8 mouse cellular contexts compared by ENCODE assay signal in genomic region chr11:95000548-95000947, GRCm38 (mm10). TPM values are rescaled to one million over a fixed set of nuclear protein-coding genes. Genes with fewer than 3 reads are reported as not detected.
DNase-seq lines count a peak whose midpoint lies in the region; ATAC-seq and TF ChIP-seq lines count a peak whose summit lies in the region.

No protein-coding gene starts in this region.

- 20% methylated on average over 4 of the region's 4 CpGs for WGBS in heart, adult 2 months
- 42% methylated on average over 4 of the region's 4 CpGs for WGBS in embryonic facial prominence, embryonic 12.5 days
- WGBS in hindbrain, embryonic 12.5 days: 35% methylated on average over 4 of the region's 4 CpGs
- WGBS in limb, embryonic 15.5 days: 24% methylated on average over 4 of the region's 4 CpGs
- WGBS in midbrain, embryonic 14.5 days: 54% methylated on average over 4 of the region's 4 CpGs

- no peak overlapping the region for H3K9ac ChIP-seq in heart, adult 2 months (ENCODE audit: low read depth, low read length)
- no peak overlapping the region for H3K9ac ChIP-seq in embryonic facial prominence, embryonic 12.5 days
- peak overlapping the region; percentile 15; the same call in 1 of the 2 replicates for H3K9ac ChIP-seq in hindbrain, embryonic 12.5 days
- H3K9ac ChIP-seq in limb, embryonic 15.5 days: no peak overlapping the region
- H3K9ac ChIP-seq in midbrain, embryonic 14.5 days (replicated peaks; ENCODE audit: low read length): no peak overlapping the region

- H3K4me2 ChIP-seq in embryonic facial prominence, embryonic 12.5 days (replicated peaks): peak overlapping the region; percentile 18; the same call in 1 of the 2 replicates
- no peak overlapping the region for H3K4me2 ChIP-seq in hindbrain, embryonic 12.5 days (replicated peaks)
- no peak overlapping the region for H3K4me2 ChIP-seq in limb, embryonic 15.5 days
- peak overlapping the region; percentile 21 for H3K4me2 ChIP-seq in midbrain, embryonic 14.5 days (ENCODE audit: low read length)

- no peaks in the 10 kb centered on the region for H3K9me3 ChIP-seq in embryonic facial prominence, embryonic 12.5 days
- H3K9me3 ChIP-seq in hindbrain, embryonic 12.5 days (replicated peaks): no peaks in the 10 kb centered on the region
- no peaks in the 10 kb centered on the region for H3K9me3 ChIP-seq in limb, embryonic 15.5 days
- H3K9me3 ChIP-seq in midbrain, embryonic 14.5 days (ENCODE audit: control insufficient read depth, low read length): no peaks in the 10 kb centered on the region

- no peak overlapping the region for H3K4me3 ChIP-seq in heart, adult 2 months
- no peak overlapping the region for H3K4me3 ChIP-seq in embryonic facial prominence, embryonic 12.5 days
- H3K4me3 ChIP-seq in hindbrain, embryonic 12.5 days: no peak overlapping the region
- no peak overlapping the region for H3K4me3 ChIP-seq in limb, embryonic 15.5 days
- H3K4me3 ChIP-seq in midbrain, embryonic 14.5 days (replicated peaks; ENCODE audit: low read depth, low read length): no peak overlapping the region

- peak overlapping the region; percentile 85 for H3K27ac ChIP-seq in heart, adult 2 months
- H3K27ac ChIP-seq in embryonic facial prominence, embryonic 12.5 days: peak overlapping the region; percentile 37
- H3K27ac ChIP-seq in hindbrain, embryonic 12.5 days: peak overlapping the region; percentile 80
- peak overlapping the region; percentile 57 for H3K27ac ChIP-seq in limb, embryonic 15.5 days
- peak overlapping the region; percentile 78 for H3K27ac ChIP-seq in midbrain, embryonic 14.5 days (replicated peaks; ENCODE audit: low read depth, low read length)

- intact Hi-C loops in heart, adult 2 months (cut with DNase I): loop anchor here (2.0 kb wide), 1 partner anchor 62 kb away; no protein-coding TSS in a partner anchor
- intact Hi-C loops in heart, postnatal 25 days (cut with DNase I): loop anchor here (1.0 to 2.0 kb wide), 2 partner anchors 21 to 62 kb away; no protein-coding TSS in a partner anchor

- no peaks in the 10 kb centered on the region for H3K27me3 ChIP-seq in heart, adult 2 months (ENCODE audit: control insufficient read depth, insufficient read depth, low read length)
- H3K27me3 ChIP-seq in embryonic facial prominence, embryonic 12.5 days: no peaks in the 10 kb centered on the region
- no peaks in the 10 kb centered on the region for H3K27me3 ChIP-seq in hindbrain, embryonic 12.5 days
- H3K27me3 ChIP-seq in limb, embryonic 15.5 days: no peaks in the 10 kb centered on the region
- H3K27me3 ChIP-seq in midbrain, embryonic 14.5 days (ENCODE audit: control insufficient read depth, insufficient read depth, low read length): no peaks in the 10 kb centered on the region

- 0 out of 2 replicates have a peak, but pooled peaks have one; percentile 39 for TF ChIP-seq EP300 in heart, adult 2 months (IDR thresholded peaks at IDR 0.05; ENCODE audit: insufficient read depth, low read depth, low read length)

- H3K36me3 ChIP-seq in heart, adult 2 months (ENCODE audit: control insufficient read depth, insufficient read depth, low read length): peaks cover 2% of the 10 kb centered on the region; the same call in 1 of the 2 replicates
- H3K36me3 ChIP-seq in embryonic facial prominence, embryonic 12.5 days: peaks cover 89% of the 10 kb centered on the region
- peaks cover 82% of the 10 kb centered on the region for H3K36me3 ChIP-seq in hindbrain, embryonic 12.5 days
- H3K36me3 ChIP-seq in limb, embryonic 15.5 days: peaks cover 94% of the 10 kb centered on the region
- H3K36me3 ChIP-seq in midbrain, embryonic 14.5 days (ENCODE audit: control insufficient read depth, insufficient read depth, low read length): peaks cover 92% of the 10 kb centered on the region

- peak; percentile 35; the same call in 1 of the 2 replicates for TF ChIP-seq POLR2A in heart, adult 2 months (IDR thresholded peaks at IDR 0.05; ENCODE audit: insufficient read depth, low read depth, low read length)

- DNase-seq in heart, adult 2 months: peak; percentile 68 to 70
- no peak for DNase-seq in heart, postnatal 25 days (ENCODE audit: low spot score)
- DNase-seq in midbrain, embryonic 14.5 days: no peak
- no peak for DNase-seq in frontal cortex, adult 2 months (ENCODE audit: extremely low spot score in 1 of 2, low spot score in 1 of 2)
- no peak for DNase-seq in left cerebral cortex, adult 9 months (ENCODE audit: low spot score in 2 of 2)

- no peaks in the 10 kb centered on the region for H3K79me2 ChIP-seq in heart, adult 2 months (replicated peaks; ENCODE audit: control insufficient read depth, insufficient read depth, low read length)

- TF ChIP-seq CTCF in heart, adult 2 months (IDR thresholded peaks at IDR 0.05): no peak

- H3K4me1 ChIP-seq in heart, adult 2 months (ENCODE audit: control insufficient read depth, insufficient read depth, low read length): peaks cover 15% of the 10 kb centered on the region
- H3K4me1 ChIP-seq in embryonic facial prominence, embryonic 12.5 days: peaks cover 23% of the 10 kb centered on the region
- peaks cover 48% of the 10 kb centered on the region for H3K4me1 ChIP-seq in hindbrain, embryonic 12.5 days
- peaks cover 35% of the 10 kb centered on the region for H3K4me1 ChIP-seq in limb, embryonic 15.5 days
- H3K4me1 ChIP-seq in midbrain, embryonic 14.5 days (ENCODE audit: control insufficient read depth, insufficient read depth, low read length): peaks cover 14% of the 10 kb centered on the region

- no peak for ATAC-seq in embryonic facial prominence, embryonic 12.5 days (ENCODE audit: insufficient number of reproducible peaks, insufficient read depth, low FRiP score, low TSS enrichment)
- ATAC-seq in hindbrain, embryonic 12.5 days (ENCODE audit: low FRiP score): peak; percentile 19
- ATAC-seq in limb, embryonic 15.5 days (ENCODE audit: insufficient number of reproducible peaks, low FRiP score, low TSS enrichment, low read depth): no peak
- no peak for ATAC-seq in midbrain, embryonic 14.5 days (ENCODE audit: low FRiP score, low TSS enrichment)

RNA-seq across cellular contexts. Expression of gene Samd14, which starts 9.1 kb away (rescaled TPM):
- total RNA-seq in heart, adult 2 months (2021): 1 to 10 TPM; 1.2 to 1.7 TPM
- polyA plus RNA-seq in heart, adult 2 months (2012; rRNA removed): 0.82 and 1.9 TPM in 2 replicates
- 1 to 10 TPM; 1.2 to 1.5 TPM for total RNA-seq in heart, postnatal 25 days (2021)
- polyA plus RNA-seq in embryonic facial prominence, embryonic 12.5 days (2016; fragmentation: Nextera tagmentation; extraction: Ambion mirVana): 50.3 and 50.9 TPM in 2 replicates
- polyA plus RNA-seq in hindbrain, embryonic 12.5 days (2016; fragmentation: Nextera tagmentation; extraction: Ambion mirVana): 94.6 and 106 TPM in 2 replicates
- 21.4 and 25.1 TPM in 2 replicates for polyA plus RNA-seq in limb, embryonic 15.5 days (2015; fragmentation: Nextera tagmentation; extraction: Ambion mirVana)
- polyA plus RNA-seq in midbrain, embryonic 14.5 days (2014; fragmentation: Nextera tagmentation; extraction: Ambion mirVana): 135 and 152 TPM in 2 replicates
- polyA plus RNA-seq in frontal cortex, adult 2 months (2012; rRNA removed): 27.5 and 28.1 TPM in 2 replicates

RNA-seq across cellular contexts. Expression of gene Ppp1r9b, which starts 9.7 kb away (rescaled TPM):
- total RNA-seq in heart, adult 2 months (2021): 10 to 100 TPM; 49.3 to 52.0 TPM
- polyA plus RNA-seq in heart, adult 2 months (2012; rRNA removed): 22.3 and 23.8 TPM in 2 replicates
- total RNA-seq in heart, postnatal 25 days (2021): 10 to 100 TPM; 45.5 to 52.6 TPM
- 14.4 TPM in 2 replicates for polyA plus RNA-seq in embryonic facial prominence, embryonic 12.5 days (2016; fragmentation: Nextera tagmentation; extraction: Ambion mirVana)
- polyA plus RNA-seq in hindbrain, embryonic 12.5 days (2016; fragmentation: Nextera tagmentation; extraction: Ambion mirVana): 16.8 and 18.5 TPM in 2 replicates
- polyA plus RNA-seq in limb, embryonic 15.5 days (2015; fragmentation: Nextera tagmentation; extraction: Ambion mirVana): 9.7 and 9.9 TPM in 2 replicates
- 27.1 and 27.6 TPM in 2 replicates for polyA plus RNA-seq in midbrain, embryonic 14.5 days (2014; fragmentation: Nextera tagmentation; extraction: Ambion mirVana)
- 296 and 312 TPM in 2 replicates for polyA plus RNA-seq in frontal cortex, adult 2 months (2012; rRNA removed)

RNA-seq across cellular contexts. Expression of gene Sgca, which starts 24.4 kb away (rescaled TPM):
- 100 to 1,000 TPM; 149 to 200 TPM for total RNA-seq in heart, adult 2 months (2021)
- polyA plus RNA-seq in heart, adult 2 months (2012; rRNA removed): 1,109 and 1,504 TPM in 2 replicates
- total RNA-seq in heart, postnatal 25 days (2021): 100 to 1,000 TPM; 142 to 163 TPM
- polyA plus RNA-seq in embryonic facial prominence, embryonic 12.5 days (2016; fragmentation: Nextera tagmentation; extraction: Ambion mirVana): 1.5 and 1.8 TPM in 2 replicates
- polyA plus RNA-seq in hindbrain, embryonic 12.5 days (2016; fragmentation: Nextera tagmentation; extraction: Ambion mirVana): 0.43 and 1.5 TPM in 2 replicates
- polyA plus RNA-seq in limb, embryonic 15.5 days (2015; fragmentation: Nextera tagmentation; extraction: Ambion mirVana): 7.5 and 18.9 TPM in 2 replicates
- polyA plus RNA-seq in midbrain, embryonic 14.5 days (2014; fragmentation: Nextera tagmentation; extraction: Ambion mirVana): not detected in 2 replicates
- 1.1 and 1.4 TPM in 2 replicates for polyA plus RNA-seq in frontal cortex, adult 2 months (2012; rRNA removed)

RNA-seq across cellular contexts. Expression of gene Hils1, which starts 33.2 kb away (rescaled TPM):
- not detected for total RNA-seq in heart, adult 2 months (2021)
- 0.25 TPM in 1 of 2 replicates, not detected in the other for polyA plus RNA-seq in heart, adult 2 months (2012; rRNA removed)
- not detected for total RNA-seq in heart, postnatal 25 days (2021)
- polyA plus RNA-seq in embryonic facial prominence, embryonic 12.5 days (2016; fragmentation: Nextera tagmentation; extraction: Ambion mirVana): not detected in 2 replicates
- polyA plus RNA-seq in hindbrain, embryonic 12.5 days (2016; fragmentation: Nextera tagmentation; extraction: Ambion mirVana): not detected in 2 replicates
- polyA plus RNA-seq in limb, embryonic 15.5 days (2015; fragmentation: Nextera tagmentation; extraction: Ambion mirVana): 0.42 TPM in 1 of 2 replicates, not detected in the other
- not detected in 2 replicates for polyA plus RNA-seq in midbrain, embryonic 14.5 days (2014; fragmentation: Nextera tagmentation; extraction: Ambion mirVana)
- polyA plus RNA-seq in frontal cortex, adult 2 months (2012; rRNA removed): not detected in 2 replicates

RNA-seq across cellular contexts. Expression of gene Pdk2, which starts 40.6 kb away (rescaled TPM):
- total RNA-seq in heart, adult 2 months (2021): 100 to 1,000 TPM; 393 to 479 TPM
- polyA plus RNA-seq in heart, adult 2 months (2012; rRNA removed): 518 and 592 TPM in 2 replicates
- 100 to 1,000 TPM; 377 to 397 TPM for total RNA-seq in heart, postnatal 25 days (2021)
- polyA plus RNA-seq in embryonic facial prominence, embryonic 12.5 days (2016; fragmentation: Nextera tagmentation; extraction: Ambion mirVana): 27.5 and 30.4 TPM in 2 replicates
- polyA plus RNA-seq in hindbrain, embryonic 12.5 days (2016; fragmentation: Nextera tagmentation; extraction: Ambion mirVana): 22.5 and 25.6 TPM in 2 replicates
- 33.4 and 42.9 TPM in 2 replicates for polyA plus RNA-seq in limb, embryonic 15.5 days (2015; fragmentation: Nextera tagmentation; extraction: Ambion mirVana)
- polyA plus RNA-seq in midbrain, embryonic 14.5 days (2014; fragmentation: Nextera tagmentation; extraction: Ambion mirVana): 21.5 and 22.7 TPM in 2 replicates
- 88.7 and 97.3 TPM in 2 replicates for polyA plus RNA-seq in frontal cortex, adult 2 months (2012; rRNA removed)

Comparison
In these comparisons a context has a peak if more than half of its experiments do, and no peak if none do; other contexts are left out.
1. DNase-seq: peak in heart, adult 2 months (2 of 2); none in heart, postnatal 25 days (single experiment), midbrain, embryonic 14.5 days (single experiment), frontal cortex, adult 2 months (0 of 2) and left cerebral cortex, adult 9 months (0 of 2).
2. H3K4me2 ChIP-seq: peak in embryonic facial prominence, embryonic 12.5 days (single experiment) and midbrain, embryonic 14.5 days (single experiment); none in hindbrain, embryonic 12.5 days (single experiment) and limb, embryonic 15.5 days (single experiment).
3. RNA of gene Ppp1r9b, which starts 9.7 kb away (polyA plus RNA-seq): 296 to 312 TPM in frontal cortex, adult 2 months; 27.1 to 27.6 TPM in midbrain, embryonic 14.5 days, 22.3 to 23.8 TPM in heart, adult 2 months, 16.8 to 18.5 TPM in hindbrain, embryonic 12.5 days, 14.4 TPM in embryonic facial prominence, embryonic 12.5 days and 9.7 to 9.9 TPM in limb, embryonic 15.5 days; every median in the first group is over 10 times any median in the second.
4. RNA of gene Sgca, which starts 24.4 kb away (polyA plus RNA-seq): 1,109 to 1,504 TPM in heart, adult 2 months; 7.5 to 18.9 TPM in limb, embryonic 15.5 days, 1.5 to 1.8 TPM in embryonic facial prominence, embryonic 12.5 days, 1.1 to 1.4 TPM in frontal cortex, adult 2 months, 0.43 to 1.5 TPM in hindbrain, embryonic 12.5 days and not detected in midbrain, embryonic 14.5 days; every median in the first group is over 10 times any median in the second.
5. Peak in every context shown above with its lines, with median percentiles within 50 percentile points of each other: H3K27ac ChIP-seq.